Mouse (Mus musculus) brain, adult 2 months (tissue): ENCODE data around the gene Mrpl51.
A peak's percentile ranks its signal among the peaks of the same experiment; 100 is the strongest.

Source experiments
- DNase-seq: peaks from one replicate; pipeline ENCODE4 v3.0.0; 2011; ENCODE audit warnings: low read depth, low spot score

Gene Mrpl51

GRCm38 (mm10) chr6:125232045-125232437 is 40.4 kb downstream of the Mrpl51 start:
- no peak for DNase-seq

DNA sequence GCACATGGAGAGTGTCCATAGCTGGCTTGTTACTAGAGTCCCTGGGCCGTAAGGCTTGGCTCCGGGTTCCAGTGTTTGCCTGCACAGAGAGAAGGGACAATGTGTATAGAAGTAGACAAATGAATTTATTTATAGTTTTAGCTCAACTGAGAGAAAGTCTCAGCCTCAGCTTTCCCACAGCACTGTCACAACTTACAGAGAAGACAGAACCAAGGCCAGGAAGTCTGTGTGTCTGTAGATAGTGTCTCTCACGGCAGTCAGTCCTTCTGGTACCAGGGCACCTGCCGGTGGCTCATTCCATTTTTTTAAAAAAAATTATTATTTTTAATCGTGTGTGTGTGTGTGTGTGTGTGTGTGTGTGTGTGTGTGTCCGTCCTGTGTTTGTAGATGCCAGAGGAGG is 40.9 kb downstream of the Mrpl51 start:
- no peak for DNase-seq

DNA sequence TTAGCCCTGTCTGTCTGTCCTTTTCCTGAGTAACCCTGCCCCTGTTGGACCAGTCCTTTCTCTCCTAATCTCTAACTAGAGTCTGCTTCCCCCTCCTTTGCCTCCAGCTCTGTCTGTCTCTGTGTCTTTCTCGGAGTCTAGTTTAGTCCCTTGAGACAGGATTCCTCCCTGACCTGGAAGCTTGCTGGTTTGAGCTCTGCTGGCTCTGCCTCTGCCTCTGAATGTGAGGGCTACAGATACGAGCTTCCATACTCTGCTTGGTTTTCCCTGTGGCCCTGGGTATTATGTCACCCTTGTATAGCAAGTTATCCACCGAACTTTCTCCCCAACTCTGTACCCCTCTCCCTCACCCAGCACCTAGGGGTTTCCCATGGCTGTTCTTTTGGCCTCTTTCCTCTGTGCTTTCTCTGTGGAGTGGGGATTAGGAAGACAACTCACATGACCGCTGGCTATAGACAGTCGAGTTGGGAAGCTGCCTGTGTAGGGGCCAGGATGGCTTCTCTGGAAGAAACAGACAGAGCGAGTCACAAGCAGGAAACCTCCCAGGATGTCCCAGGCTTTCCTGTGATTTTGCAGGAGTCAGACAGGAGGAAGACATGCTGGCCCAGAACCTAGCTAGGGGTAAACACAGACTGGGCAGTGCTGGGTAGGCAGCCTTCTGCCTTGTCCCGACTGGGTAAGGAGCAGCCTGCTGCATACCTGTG is 42.4 kb downstream of the Mrpl51 start:
- no peak for DNase-seq

GRCm38 (mm10) chr6:125234520-125234828 is 42.9 kb downstream of the Mrpl51 start:
- DNase-seq: no peak

DNA sequence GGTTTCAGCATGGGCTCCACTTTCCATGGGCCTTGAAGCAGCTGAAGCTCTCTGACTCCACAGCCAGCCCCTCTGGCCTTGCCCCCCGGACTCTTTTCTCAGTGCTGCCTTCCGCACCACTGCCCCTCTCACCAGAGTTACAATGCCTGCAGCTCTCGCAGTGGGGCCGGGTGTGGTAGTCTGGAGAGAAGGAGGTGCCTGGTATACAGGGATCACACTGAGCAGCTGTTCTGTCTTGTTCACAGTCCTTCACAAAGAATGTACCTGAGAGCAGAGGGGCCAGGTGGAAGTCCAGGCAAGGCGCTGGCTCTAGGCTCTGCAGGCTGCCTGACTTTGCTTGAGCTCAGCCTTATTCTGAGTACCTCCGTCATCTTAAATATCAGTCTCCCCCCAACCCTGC is 44.7 kb downstream of the Mrpl51 start:
- DNase-seq: no peak

DNA sequence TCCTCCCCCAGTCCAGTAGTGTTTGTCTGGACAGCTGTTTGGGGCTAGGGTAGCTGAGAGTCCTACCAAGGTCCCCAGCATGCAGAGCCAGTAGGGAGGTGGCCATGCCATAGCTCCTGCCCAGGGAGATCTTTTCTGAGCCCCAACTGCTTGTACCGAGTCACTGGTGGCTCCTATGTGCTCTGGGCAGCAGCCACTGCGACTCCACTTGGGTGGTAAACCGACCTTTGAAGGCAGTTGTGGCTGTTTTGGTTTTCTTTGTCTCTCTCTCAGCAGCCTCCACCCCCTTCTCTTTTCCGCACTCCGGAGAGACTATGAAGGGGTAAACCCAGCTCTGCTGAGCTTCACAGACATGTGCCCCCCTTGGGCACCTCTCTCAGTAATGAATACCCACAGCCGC is 45.2 kb downstream of the Mrpl51 start, which contains the start of gene Cd27:
Gene Cd27 (minus strand): TSS at position 229 of the 400 bp plus-strand sequence.
- no peak for DNase-seq

GRCm38 (mm10) chr6:125237421-125237820 is 45.8 kb downstream of the Mrpl51 start:
- DNase-seq: peak; percentile 58

- no peak for DNase-seq
Measured at GRCm38 (mm10) chr6:125238396-125238795, 46.8 kb downstream of the Mrpl51 start.

GRCm38 (mm10) chr6:125239547-125239946 is 47.9 kb downstream of the Mrpl51 start:
- DNase-seq: no peak

GRCm38 (mm10) chr6:125240617-125241016 is 49.0 kb downstream of the Mrpl51 start:
- no peak for DNase-seq

- no peak for DNase-seq
Measured at GRCm38 (mm10) chr6:125241566-125241965, 50.0 kb downstream of the Mrpl51 start.

GRCm38 (mm10) chr6:125244551-125244950 is 53.0 kb downstream of the Mrpl51 start:
- no peak for DNase-seq
